Mouse (Mus musculus): ENCODE data around the gene C330007P06Rik. TPM values are rescaled to one million over a fixed set of nuclear protein-coding genes. Genes with fewer than 3 reads are reported as not detected.
A peak's percentile ranks its signal among the peaks of the same experiment; 100 is the strongest.

The C330007P06Rik gene
- polyA plus RNA-seq, 1 experiment = 8.4 TPM

DNA sequence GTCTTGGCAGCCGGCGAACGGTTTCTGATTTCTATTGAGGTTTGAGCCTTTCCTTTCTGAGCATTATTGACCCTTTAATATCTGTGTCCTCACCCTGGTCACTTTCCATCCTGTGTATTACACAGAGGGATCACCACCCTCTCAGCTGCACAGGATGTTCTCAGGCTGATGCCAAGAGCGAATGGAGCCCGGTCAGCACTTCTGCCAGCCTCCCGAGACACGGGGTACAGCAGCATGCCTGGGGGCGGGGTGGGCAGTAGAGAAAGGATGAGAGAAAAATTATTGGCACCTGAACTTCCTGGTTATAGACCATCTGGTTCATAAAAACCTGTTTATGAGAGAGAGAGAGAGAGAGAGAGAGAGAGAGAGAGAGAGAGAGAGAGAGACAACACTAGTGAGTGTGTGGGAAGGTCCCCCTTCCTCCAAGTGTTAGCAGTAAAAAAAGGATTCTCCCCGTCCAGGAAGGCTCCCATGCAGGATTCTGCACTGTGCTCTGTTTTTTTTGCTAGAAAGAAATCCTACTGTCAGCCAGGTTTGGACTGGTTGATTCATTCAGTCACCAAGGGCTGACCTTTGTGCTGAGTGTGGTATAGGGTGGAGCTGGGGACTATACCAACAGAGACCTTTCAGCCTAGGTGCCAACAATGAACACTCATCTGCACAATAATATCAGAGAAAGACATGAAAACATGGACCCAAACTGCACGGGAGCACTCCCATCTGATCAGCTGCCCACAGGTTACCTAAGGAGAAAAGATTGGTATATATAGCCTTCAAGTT, 49.8 kb downstream of the C330007P06Rik start:
- H3K4me1 ChIP-seq (ENCODE audit: control insufficient read depth, insufficient read depth, insufficient read length) = no peaks in the 10 kb centered on the region
- 84% methylated on average over 10 of the region's 10 CpGs for WGBS

DNA sequence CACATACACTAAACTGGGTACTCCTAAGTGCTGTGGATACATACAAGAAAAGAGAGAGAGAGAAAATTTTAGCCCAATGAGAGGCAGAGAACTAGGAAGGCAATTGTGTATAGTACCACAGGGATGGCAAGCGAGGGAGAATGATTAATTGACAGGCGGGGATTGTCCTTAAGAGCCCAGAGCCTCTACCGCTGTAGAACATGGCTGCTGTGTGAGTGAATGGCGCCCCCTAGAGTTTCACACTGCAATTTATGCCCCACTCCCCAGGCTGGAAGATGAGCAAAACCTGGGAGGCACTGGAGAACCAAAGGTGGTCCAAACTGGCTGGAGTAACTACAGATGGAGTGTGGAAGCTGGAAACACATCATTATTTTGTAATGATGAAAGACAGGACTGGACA, 53.7 kb downstream of the C330007P06Rik start:
- Histone ChIP-seq H3K4me1 (ENCODE audit: control insufficient read depth, insufficient read depth, insufficient read length) (no peaks in the 10 kb centered on the region), H3K27ac (ENCODE audit: insufficient read depth, low read length) (no peak overlapping the region), H3K27me3 (ENCODE audit: control insufficient read depth, insufficient read depth, low read length) (no peaks in the 10 kb centered on the region), H3K4me3 (ENCODE audit: extremely low read depth, insufficient read depth, insufficient read length) (no peak overlapping the region), H3K36me3 (ENCODE audit: control insufficient read depth, insufficient read depth, low read length) (no peaks in the 10 kb centered on the region)
- TF ChIP-seq CTCF (IDR thresholded peaks at IDR 0.05; ENCODE audit: extremely low read depth, insufficient read depth, insufficient read length, insufficient replicate concordance) = peak; percentile 43; the same call in 1 of the 2 replicates
- no peak for TF ChIP-seq POLR2A (IDR thresholded peaks at IDR 0.05; ENCODE audit: low read depth, low read length)
- WGBS = 30% methylated on average over 4 of the region's 4 CpGs
- peak; percentile 22 to 36 for DNase-seq (ENCODE audit: low read depth in 1 of 2, low spot score in 2 of 2)

More for the DNA sequence above, 49.8 kb downstream of the C330007P06Rik start:
- Histone ChIP-seq H3K36me3 (ENCODE audit: control insufficient read depth, insufficient read depth, low read length) (no peaks in the 10 kb centered on the region), H3K27me3 (ENCODE audit: control insufficient read depth, insufficient read depth, low read length) (no peaks in the 10 kb centered on the region), H3K27ac (ENCODE audit: insufficient read depth, low read length) (no peak overlapping the region), H3K4me3 (ENCODE audit: extremely low read depth, insufficient read depth, insufficient read length) (no peak overlapping the region)
- no peak for DNase-seq (ENCODE audit: low read depth in 1 of 2, low spot score in 2 of 2)
- no peak for TF ChIP-seq CTCF (IDR thresholded peaks at IDR 0.05; ENCODE audit: extremely low read depth, insufficient read depth, insufficient read length, insufficient replicate concordance)
- TF ChIP-seq POLR2A (IDR thresholded peaks at IDR 0.05; ENCODE audit: low read depth, low read length) = no peak

- no peak for DNase-seq (ENCODE audit: low read depth in 1 of 2, low spot score in 2 of 2)
- H3K4me3 ChIP-seq (ENCODE audit: extremely low read depth, insufficient read depth, insufficient read length) = no peak overlapping the region
- H3K27me3 ChIP-seq (ENCODE audit: control insufficient read depth, insufficient read depth, low read length) = no peaks in the 10 kb centered on the region
- H3K4me1 ChIP-seq (ENCODE audit: control insufficient read depth, insufficient read depth, insufficient read length) = no peaks in the 10 kb centered on the region
- H3K36me3 ChIP-seq (ENCODE audit: control insufficient read depth, insufficient read depth, low read length) = no peaks in the 10 kb centered on the region
- 85% methylated on average over 4 of the region's 4 CpGs for WGBS
- H3K27ac ChIP-seq (ENCODE audit: insufficient read depth, low read length) = no peak overlapping the region
- TF ChIP-seq POLR2A (IDR thresholded peaks at IDR 0.05; ENCODE audit: low read depth, low read length) (no peak), CTCF (IDR thresholded peaks at IDR 0.05; ENCODE audit: extremely low read depth, insufficient read depth, insufficient read length, insufficient replicate concordance) (no peak)
These were observed 54.3 kb downstream of the C330007P06Rik start for GRCm38 (mm10) chrX:36819575-36819974.

DNA sequence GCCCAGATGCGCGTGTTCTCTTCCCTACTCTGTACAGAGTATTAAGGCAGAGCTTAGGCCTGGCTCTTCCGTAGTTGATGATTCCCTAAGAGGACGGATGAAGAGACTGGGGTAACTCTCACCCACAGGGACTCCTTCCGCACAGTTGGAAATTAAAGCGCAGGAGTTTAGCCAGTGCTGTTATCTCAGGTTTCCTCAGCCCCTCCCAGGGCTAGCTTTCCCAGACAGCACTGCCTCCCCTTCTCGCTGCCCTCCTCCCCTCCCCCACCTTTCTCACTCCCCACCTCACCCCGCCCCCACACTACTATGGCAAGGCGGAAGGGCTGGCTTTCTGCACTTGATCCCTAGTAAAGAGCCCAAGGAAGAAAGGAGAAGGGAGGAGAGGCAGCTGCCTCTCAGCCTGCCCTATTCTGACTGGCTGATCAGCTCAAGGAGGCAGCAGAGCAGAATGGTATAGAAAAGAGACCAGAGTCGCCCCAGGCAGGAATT, 56.9 kb downstream of the C330007P06Rik start:
- no peak for TF ChIP-seq POLR2A (IDR thresholded peaks at IDR 0.05; ENCODE audit: low read depth, low read length)
- TF ChIP-seq CTCF (IDR thresholded peaks at IDR 0.05; ENCODE audit: extremely low read depth, insufficient read depth, insufficient read length, insufficient replicate concordance) = no peak
- Histone ChIP-seq H3K27ac (ENCODE audit: insufficient read depth, low read length) (no peak overlapping the region), H3K4me1 (ENCODE audit: control insufficient read depth, insufficient read depth, insufficient read length) (no peaks in the 10 kb centered on the region), H3K4me3 (ENCODE audit: extremely low read depth, insufficient read depth, insufficient read length) (no peak overlapping the region), H3K27me3 (ENCODE audit: control insufficient read depth, insufficient read depth, low read length) (no peaks in the 10 kb centered on the region), H3K36me3 (ENCODE audit: control insufficient read depth, insufficient read depth, low read length) (no peaks in the 10 kb centered on the region)
- no peak for DNase-seq (ENCODE audit: low read depth in 1 of 2, low spot score in 2 of 2)
- WGBS = 48% methylated on average over 10 of the region's 10 CpGs

DNA sequence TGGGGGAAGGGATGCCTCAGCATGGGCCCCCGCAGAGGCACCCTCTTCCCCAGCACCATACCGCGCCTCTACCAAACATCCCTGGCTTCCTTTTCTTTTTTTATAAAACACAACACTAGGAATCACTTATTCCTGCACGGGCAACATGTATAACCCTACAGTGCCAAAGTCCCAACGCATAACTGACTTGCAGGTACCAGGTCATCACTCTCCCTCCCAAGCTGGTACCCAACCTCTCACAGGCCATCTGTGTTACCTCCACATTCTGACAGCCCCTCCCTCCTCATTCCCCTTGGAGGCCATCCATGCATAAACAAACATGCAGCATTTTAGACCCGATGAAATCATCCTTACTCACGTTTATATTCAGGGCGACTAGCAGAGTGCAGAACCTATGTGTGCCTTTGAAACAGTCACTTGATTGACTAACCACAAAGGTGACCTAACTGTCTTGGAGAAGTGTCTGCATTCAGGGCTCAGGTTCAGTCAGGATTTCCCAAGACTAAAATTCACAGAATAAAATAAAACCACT, 57.5 kb downstream of the C330007P06Rik start:
- Histone ChIP-seq H3K4me3 (ENCODE audit: extremely low read depth, insufficient read depth, insufficient read length) (no peak overlapping the region), H3K4me1 (ENCODE audit: control insufficient read depth, insufficient read depth, insufficient read length) (no peaks in the 10 kb centered on the region), H3K27me3 (ENCODE audit: control insufficient read depth, insufficient read depth, low read length) (no peaks in the 10 kb centered on the region), H3K27ac (ENCODE audit: insufficient read depth, low read length) (no peak overlapping the region), H3K36me3 (ENCODE audit: control insufficient read depth, insufficient read depth, low read length) (no peaks in the 10 kb centered on the region)
- 66% methylated on average over 8 of the region's 8 CpGs for WGBS
- no peak for DNase-seq (ENCODE audit: low read depth in 1 of 2, low spot score in 2 of 2)
- TF ChIP-seq CTCF (IDR thresholded peaks at IDR 0.05; ENCODE audit: extremely low read depth, insufficient read depth, insufficient read length, insufficient replicate concordance) = no peak
- TF ChIP-seq POLR2A (IDR thresholded peaks at IDR 0.05; ENCODE audit: low read depth, low read length) = no peak

GRCm38 (mm10) chrX:36815439-36815838, 58.5 kb downstream of the C330007P06Rik start:
- Histone ChIP-seq H3K4me1 (ENCODE audit: control insufficient read depth, insufficient read depth, insufficient read length) (no peaks in the 10 kb centered on the region), H3K27ac (ENCODE audit: insufficient read depth, low read length) (no peak overlapping the region), H3K4me3 (ENCODE audit: extremely low read depth, insufficient read depth, insufficient read length) (no peak overlapping the region), H3K36me3 (ENCODE audit: control insufficient read depth, insufficient read depth, low read length) (no peaks in the 10 kb centered on the region), H3K27me3 (ENCODE audit: control insufficient read depth, insufficient read depth, low read length) (no peaks in the 10 kb centered on the region)
- TF ChIP-seq CTCF (IDR thresholded peaks at IDR 0.05; ENCODE audit: extremely low read depth, insufficient read depth, insufficient read length, insufficient replicate concordance) = no peak
- no peak for TF ChIP-seq POLR2A (IDR thresholded peaks at IDR 0.05; ENCODE audit: low read depth, low read length)
- WGBS = 57% methylated on average over 4 of the region's 4 CpGs
- DNase-seq (ENCODE audit: low read depth in 1 of 2, low spot score in 2 of 2) = no peak

GRCm38 (mm10) chrX:36815022-36815421, 58.9 kb downstream of the C330007P06Rik start:
- no peak for DNase-seq (ENCODE audit: low read depth in 1 of 2, low spot score in 2 of 2)
- no peaks in the 10 kb centered on the region for H3K4me1 ChIP-seq (ENCODE audit: control insufficient read depth, insufficient read depth, insufficient read length)
- no peaks in the 10 kb centered on the region for H3K27me3 ChIP-seq (ENCODE audit: control insufficient read depth, insufficient read depth, low read length)
- WGBS = 79% methylated on average over 4 of the region's 4 CpGs
- H3K36me3 ChIP-seq (ENCODE audit: control insufficient read depth, insufficient read depth, low read length) = no peaks in the 10 kb centered on the region
- TF ChIP-seq CTCF (IDR thresholded peaks at IDR 0.05; ENCODE audit: extremely low read depth, insufficient read depth, insufficient read length, insufficient replicate concordance) = no peak
- no peak for TF ChIP-seq POLR2A (IDR thresholded peaks at IDR 0.05; ENCODE audit: low read depth, low read length)
- no peak overlapping the region for H3K27ac ChIP-seq (ENCODE audit: insufficient read depth, low read length)
- no peak overlapping the region for H3K4me3 ChIP-seq (ENCODE audit: extremely low read depth, insufficient read depth, insufficient read length)

All from spleen, adult 2 months (tissue).